Mouse (Mus musculus): ENCODE results near the gene Med14.

DNA sequence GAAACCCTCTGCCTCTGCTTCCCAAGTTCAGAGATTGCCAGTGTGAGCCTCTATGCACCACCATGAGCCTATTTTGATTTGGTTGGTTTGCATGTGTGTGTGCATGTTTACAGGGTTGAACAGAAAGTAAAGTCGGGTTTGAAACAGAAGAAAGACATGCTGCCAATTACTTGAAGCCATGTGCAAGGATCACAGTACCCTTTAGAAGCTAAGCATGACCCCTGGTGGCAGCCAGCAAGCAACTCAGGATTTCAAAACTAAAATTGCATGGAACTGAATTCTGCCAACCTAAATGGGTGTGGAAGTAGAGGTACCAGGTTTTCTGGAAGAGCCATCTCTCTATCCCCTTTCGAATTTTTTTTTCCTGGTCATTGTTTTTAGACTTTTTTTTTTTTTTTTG is 33.0 kb upstream of the Med14 start:
- TF ChIP-seq CTCF (IDR thresholded peaks at IDR 0.05; ENCODE audit: low read depth) (peak; percentile 53), EP300 (IDR thresholded peaks at IDR 0.05; ENCODE audit: low read depth) (no peak)

Data from heart, postnatal 0 days (tissue).